Mouse (Mus musculus) heart, adult 2 months (tissue): ENCODE data around the gene Slc22a14.

Experiments
- CTCF ChIP-seq: fragments of 200-600 bp; IDR thresholded peaks from 2 replicates; pipeline ENCODE4 v1.8.1; 2022; ENCODE audit warnings: antibody characterized with exemption, mild to moderate bottlenecking, moderate library complexity
- POLR2A ChIP-seq: fragments of 200-500 bp; IDR thresholded peaks from 2 replicates; pipeline ENCODE4 v1.6.1; 2011; ENCODE audit warnings: mild to moderate bottlenecking, low read depth, low read length, control low read depth; ENCODE audit not compliant: insufficient read depth

- TF ChIP-seq POLR2A (no peak), CTCF (no peak)
Measured at GRCm38 (mm10) chr9:119337842-119338241, 27.5 kb downstream of the Slc22a14 start.
